Mouse (Mus musculus) layer of hippocampus, adult 8-10 months (tissue): ENCODE results near the gene Nfia. TPM values are rescaled to one million over a fixed set of nuclear protein-coding genes. Genes with fewer than 3 reads are reported as not detected.

Source experiments
- DNase-seq, 2 experiments: peaks; one replicate each; pipeline ENCODE4 v3.0.0; 2022; ENCODE audit warnings: low spot score in 2 of 2
- total RNA-seq, 4 experiments: library from RNA; stranded (reverse); gene quantifications; 2 replicates each; pipeline ENCODE4 v1.2.4; 2022

Gene Nfia
- total RNA-seq, 4 experiments from 2014 or later = 94.9 to 110 (median 97.8) TPM

- DNase-seq = peak; percentile 40 to 44
Observed at GRCm38 (mm10) chr4:97997151-97997817, 224.8 kb downstream of the Nfia start.

- no peak for DNase-seq
Observed at GRCm38 (mm10) chr4:98002206-98002605, 229.7 kb downstream of the Nfia start.

GRCm38 (mm10) chr4:98003323-98004107 lies 231.0 kb downstream of the Nfia start:
- DNase-seq = no peak

GRCm38 (mm10) chr4:98004108-98004625 lies 231.6 kb downstream of the Nfia start:
- DNase-seq = peak; percentile 72 to 75

- no peak for DNase-seq
Observed at GRCm38 (mm10) chr4:98004986-98005385, 232.5 kb downstream of the Nfia start.

- no peak for DNase-seq
Observed at GRCm38 (mm10) chr4:98008814-98009368, 236.4 kb downstream of the Nfia start.

GRCm38 (mm10) chr4:98009966-98010365 lies 237.4 kb downstream of the Nfia start:
- DNase-seq = no peak

GRCm38 (mm10) chr4:98019811-98020210 lies 247.3 kb downstream of the Nfia start:
- DNase-seq = no peak

- no peak for DNase-seq
Observed at GRCm38 (mm10) chr4:98020836-98021235, 248.3 kb downstream of the Nfia start.

- DNase-seq = no peak
Observed at GRCm38 (mm10) chr4:98023245-98023792, 250.8 kb downstream of the Nfia start.

- no peak for DNase-seq
Observed at GRCm38 (mm10) chr4:98027412-98027811, 254.9 kb downstream of the Nfia start.

- DNase-seq = no peak
Observed at GRCm38 (mm10) chr4:98031871-98032270, 259.3 kb downstream of the Nfia start.

GRCm38 (mm10) chr4:98032332-98032731 lies 259.8 kb downstream of the Nfia start:
- DNase-seq = no peak

GRCm38 (mm10) chr4:98039095-98039494 lies 266.6 kb downstream of the Nfia start:
- DNase-seq = no peak

- DNase-seq = no peak
Observed at GRCm38 (mm10) chr4:98040179-98040578, 267.6 kb downstream of the Nfia start.

GRCm38 (mm10) chr4:98044611-98045010 lies 272.1 kb downstream of the Nfia start:
- no peak for DNase-seq

GRCm38 (mm10) chr4:98047369-98047768 lies 274.8 kb downstream of the Nfia start:
- DNase-seq = no peak

- no peak for DNase-seq
Observed at GRCm38 (mm10) chr4:98049584-98049983, 277.1 kb downstream of the Nfia start.

GRCm38 (mm10) chr4:98050003-98050620 lies 277.6 kb downstream of the Nfia start:
- no peak for DNase-seq

- no peak for DNase-seq
Observed at GRCm38 (mm10) chr4:98050781-98051180, 278.2 kb downstream of the Nfia start.

- DNase-seq = no peak
Observed at GRCm38 (mm10) chr4:98051326-98051725, 278.8 kb downstream of the Nfia start.
